Mouse (Mus musculus) intestine, postnatal 0 days (tissue): ENCODE data around the gene Lhx6. TPM values are rescaled to one million over a fixed set of nuclear protein-coding genes. Genes with fewer than 3 reads are reported as not detected.

Experiments used
- ATAC-seq: fragments of 200-750 bp; cut with Nextera tagmentation; 2 replicates; pipeline ENCODE4 v1.8.0; 2017; ENCODE audit warnings: mild to moderate bottlenecking, moderate TSS enrichment, moderate library complexity
- H3K27ac ChIP-seq: fragments of 300-500 bp; sonication (generic); 2 replicates; pipeline ENCODE4 v1.5.1; 2014; ENCODE audit warnings: mild to moderate bottlenecking, low read depth, low read length, moderate library complexity
- H3K27me3 ChIP-seq: fragments of 300-500 bp; sonication (generic); replicated peaks from 2 replicates; pipeline ENCODE4 v1.6.1; 2014; ENCODE audit warnings: low read length, mixed read lengths; ENCODE audit not compliant: control insufficient read depth, insufficient read depth
- H3K36me3 ChIP-seq: fragments of 300-500 bp; sonication (generic); 2 replicates; pipeline ENCODE4 v1.6.1; 2014; ENCODE audit warnings: mild to moderate bottlenecking, moderate library complexity; ENCODE audit not compliant: control insufficient read depth, insufficient read depth
- H3K4me1 ChIP-seq: fragments of 300-500 bp; sonication (generic); replicated peaks from 2 replicates; pipeline ENCODE4 v1.6.1; 2014; ENCODE audit warnings: antibody characterized with exemption, low read length, mixed read lengths; ENCODE audit not compliant: control insufficient read depth, insufficient read depth
- H3K4me2 ChIP-seq: fragments of 300-500 bp; sonication (generic); replicated peaks from 2 replicates; pipeline ENCODE4 v1.6.1; 2014; ENCODE audit warnings: low read depth, mild to moderate bottlenecking, moderate library complexity
- H3K4me3 ChIP-seq: fragments of 300-500 bp; sonication (generic); 2 replicates; pipeline ENCODE4 v1.5.1; 2014; ENCODE audit warnings: low read depth, low read length
- H3K9ac ChIP-seq: fragments of 300-500 bp; sonication (generic); 2 replicates; pipeline ENCODE4 v1.6.1; 2014; ENCODE audit warnings: mild to moderate bottlenecking, low read depth, low read length
- H3K9me3 ChIP-seq: fragments of 300-500 bp; sonication (generic); 2 replicates; pipeline ENCODE4 v1.6.1; 2016; ENCODE audit warnings: mixed run types; ENCODE audit not compliant: control insufficient read depth
- CTCF ChIP-seq: sonication (generic); IDR thresholded peaks from 2 replicates; pipeline ENCODE4 v1.5.1; 2016; ENCODE audit warnings: low read depth, mild to moderate bottlenecking, control low read depth, antibody characterized with exemption, moderate library complexity
- WGBS: fragments of 180-500 bp; shearing (Covaris S2); extraction: QIAGEN DNeasy Blood & Tissue Kit; methylation state at CpG from one replicate; pipeline ENCODE4 v1.1.7; 2014; 5-methylcytosine and 5-hydroxymethylcytosine counted together
- polyA plus RNA-seq: library from polyadenylated mRNA; unstranded; fragments of >200 nt; fragmentation: Nextera tagmentation; extraction: Ambion mirVana; gene quantifications from 2 replicates; pipeline ENCODE4 v1.2.1, GENCODE M21; 2015

The Lhx6 gene
- polyA plus RNA-seq, 1 experiment from 2014 or later = 0.61 TPM

DNA sequence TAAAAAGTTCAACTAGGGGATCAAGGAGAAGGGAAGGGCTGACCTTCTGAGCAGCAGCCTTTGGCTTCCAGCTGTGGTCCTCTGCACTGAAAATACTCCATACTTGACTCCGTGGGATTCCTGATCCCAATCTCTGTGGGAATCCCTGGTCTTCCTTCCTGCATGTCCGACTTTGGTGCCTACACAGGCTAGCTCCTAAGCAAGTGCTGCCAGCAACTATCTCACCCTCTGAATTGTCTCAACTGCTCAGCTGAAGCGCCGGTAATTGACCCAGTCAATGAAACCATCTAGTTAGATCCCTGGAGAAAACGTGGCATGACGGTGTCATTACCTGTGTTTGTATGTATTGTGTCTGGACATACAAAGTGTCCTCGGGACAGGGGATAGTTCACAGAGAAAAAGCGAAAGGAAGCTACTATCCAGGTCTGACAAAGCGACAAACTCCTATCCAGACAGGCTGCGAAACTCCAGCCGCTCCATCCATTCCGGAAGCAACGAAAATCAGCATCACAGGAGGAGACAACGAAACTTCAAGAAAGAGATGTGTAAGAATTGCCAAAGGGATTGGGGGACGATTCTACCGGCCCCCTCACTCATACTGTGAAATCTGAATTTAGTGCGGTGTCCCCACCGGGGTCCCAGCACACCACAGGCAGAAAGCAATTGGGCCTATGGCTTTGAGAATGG is 7.9 kb downstream of the Lhx6 start:
- Histone ChIP-seq H3K27ac (no peak overlapping the region), H3K27me3 (peaks cover 97% of the 10 kb centered on the region), H3K4me2 (no peak overlapping the region), H3K4me3 (no peak overlapping the region), H3K4me1 (no peaks in the 10 kb centered on the region), H3K36me3 (no peaks in the 10 kb centered on the region), H3K9ac (no peak overlapping the region), H3K9me3 (no peaks in the 10 kb centered on the region)
- no peak for TF ChIP-seq CTCF
- ATAC-seq = no peak
- WGBS = 10% methylated on average over 18 of the region's 18 CpGs

DNA sequence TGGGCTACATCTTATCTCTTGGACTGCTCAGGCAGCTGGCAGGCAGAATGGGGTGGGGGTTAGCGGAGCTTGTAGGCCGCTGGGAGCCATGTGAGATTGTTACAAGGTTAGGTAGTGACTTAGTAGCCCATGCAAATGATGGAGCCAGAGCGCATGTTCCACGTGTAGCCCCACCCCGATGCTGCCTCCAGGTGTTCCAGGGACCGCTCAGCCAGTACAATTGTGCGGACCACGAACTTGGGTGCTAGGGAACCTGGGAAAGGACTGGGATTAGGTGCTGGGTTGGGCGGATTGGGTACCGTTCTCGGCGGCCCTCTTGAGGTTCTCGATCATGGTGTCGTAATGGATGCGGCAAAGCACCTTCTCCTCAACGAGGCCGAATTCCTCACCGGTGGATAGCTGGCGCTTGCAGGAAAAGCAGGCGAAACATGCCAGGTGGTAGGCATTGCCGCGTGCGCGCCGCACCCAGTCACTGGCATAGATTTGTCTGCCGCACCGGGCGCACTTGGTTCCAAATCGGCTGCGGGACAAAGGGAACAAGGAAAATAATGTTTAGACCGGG is 11.2 kb downstream of the Lhx6 start:
- no peak overlapping the region for H3K4me2 ChIP-seq
- peaks cover 98% of the 10 kb centered on the region for H3K27me3 ChIP-seq
- no peaks in the 10 kb centered on the region for H3K36me3 ChIP-seq
- no peak for TF ChIP-seq CTCF
- 0 out of 2 replicates have a peak, but pooled peaks cover 5% of the 10 kb centered on the region for H3K4me1 ChIP-seq
- no peaks in the 10 kb centered on the region for H3K9me3 ChIP-seq
- H3K27ac ChIP-seq = no peak overlapping the region
- H3K4me3 ChIP-seq = no peak overlapping the region
- ATAC-seq = no peak
- 13% methylated on average over 31 of the region's 31 CpGs for WGBS
- no peak overlapping the region for H3K9ac ChIP-seq

DNA sequence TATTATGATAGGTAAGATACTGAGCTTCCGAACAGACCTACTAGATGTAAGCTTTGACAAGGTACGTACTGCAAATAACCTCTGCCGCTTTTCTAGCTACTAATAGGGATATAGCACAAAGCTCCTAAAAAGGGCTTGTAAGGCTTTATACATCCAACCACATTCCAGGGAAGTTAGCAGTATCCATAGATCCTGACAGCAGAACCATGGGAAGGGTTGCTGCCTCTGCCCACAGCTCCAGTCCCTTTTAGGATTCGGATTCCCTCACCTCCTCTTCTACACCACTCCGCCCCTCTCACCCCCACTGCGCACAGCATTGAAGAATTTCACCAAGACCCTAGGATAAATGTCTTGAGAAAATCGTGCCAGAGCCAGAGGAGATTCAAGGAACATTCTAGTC is 11.9 kb downstream of the Lhx6 start:
- no peak overlapping the region for H3K4me3 ChIP-seq
- no peak for TF ChIP-seq CTCF
- H3K4me1 ChIP-seq = 0 out of 2 replicates have a peak, but pooled peaks cover 5% of the 10 kb centered on the region
- H3K4me2 ChIP-seq = no peak overlapping the region
- H3K9me3 ChIP-seq = no peaks in the 10 kb centered on the region
- peaks cover 91% of the 10 kb centered on the region for H3K27me3 ChIP-seq
- 33% methylated on average over 7 of the region's 7 CpGs for WGBS
- H3K27ac ChIP-seq = no peak overlapping the region
- no peak overlapping the region for H3K9ac ChIP-seq
- ATAC-seq = no peak
- no peaks in the 10 kb centered on the region for H3K36me3 ChIP-seq

DNA sequence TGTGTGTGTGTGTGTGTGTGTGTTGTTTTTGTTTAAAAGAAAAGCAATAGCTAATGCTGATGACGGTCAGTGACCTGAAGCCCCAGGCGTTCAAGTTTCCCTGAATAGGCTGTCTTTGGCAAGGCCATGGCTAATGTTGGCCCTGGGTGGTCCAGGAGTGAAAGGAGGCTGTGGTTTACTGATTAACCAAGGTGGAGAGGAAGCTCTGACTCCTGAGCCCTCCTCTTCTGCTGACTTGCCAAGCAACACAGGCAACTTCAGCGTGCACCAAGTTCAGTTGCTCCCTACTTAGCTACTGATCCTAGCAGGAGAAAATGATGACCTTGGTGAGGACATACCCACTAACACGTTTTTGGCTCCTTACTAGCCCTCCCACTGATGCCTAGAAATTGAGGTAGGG is 12.5 kb downstream of the Lhx6 start:
- H3K27ac ChIP-seq = no peak overlapping the region
- H3K27me3 ChIP-seq = peaks cover 86% of the 10 kb centered on the region
- H3K9me3 ChIP-seq = no peaks in the 10 kb centered on the region
- TF ChIP-seq CTCF = no peak
- no peak overlapping the region for H3K9ac ChIP-seq
- no peak overlapping the region for H3K4me2 ChIP-seq
- ATAC-seq = no peak
- 14% methylated on average over 4 of the region's 4 CpGs for WGBS
- H3K4me3 ChIP-seq = no peak overlapping the region
- no peaks in the 10 kb centered on the region for H3K36me3 ChIP-seq
- H3K4me1 ChIP-seq = 0 out of 2 replicates have a peak, but pooled peaks cover 5% of the 10 kb centered on the region

DNA sequence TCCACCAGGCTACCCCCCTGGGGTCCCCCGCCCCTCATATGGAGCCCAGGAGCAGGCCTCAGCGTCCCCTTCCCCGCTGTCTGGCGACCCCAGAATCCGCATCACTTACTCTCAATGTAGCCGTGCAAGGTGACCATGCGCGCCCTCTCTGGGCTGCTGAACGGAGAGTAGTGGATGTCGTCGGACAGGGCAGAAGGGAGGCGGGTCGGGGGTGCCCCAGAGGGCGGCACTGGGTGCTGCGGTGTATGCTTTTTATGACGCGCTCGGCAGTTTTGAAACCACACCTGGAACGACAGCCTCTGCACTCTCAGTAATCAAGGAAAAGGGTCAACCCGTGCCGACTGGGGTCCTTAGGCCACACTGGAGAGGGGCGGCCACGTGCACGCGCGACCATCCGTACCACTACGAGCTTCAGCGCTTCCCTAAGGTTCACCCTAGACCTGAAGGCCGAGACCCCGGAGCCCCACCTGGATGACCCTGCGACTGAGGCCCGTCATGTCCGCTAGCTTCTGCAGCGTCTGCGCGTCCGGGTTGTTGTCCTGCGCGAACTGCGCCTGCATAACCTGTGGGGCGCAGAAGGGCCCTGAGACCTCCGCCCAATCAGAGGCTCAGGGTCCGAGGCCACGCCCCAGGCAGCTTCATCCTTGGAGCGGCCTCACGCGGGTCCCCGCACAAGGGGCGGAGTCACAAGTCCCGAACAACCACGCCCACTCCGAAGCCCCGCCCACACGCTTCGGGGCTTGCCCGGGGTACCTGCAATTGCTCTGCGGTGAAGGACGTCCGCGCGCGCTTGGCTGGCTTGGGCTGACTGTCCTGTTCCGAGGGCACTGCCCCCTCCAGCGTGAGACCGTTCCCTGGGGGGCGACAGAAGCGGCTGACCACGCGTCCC is 14.1 kb downstream of the Lhx6 start:
- peak; percentile 47 for ATAC-seq
- no peaks in the 10 kb centered on the region for H3K9me3 ChIP-seq
- H3K4me1 ChIP-seq = 0 out of 2 replicates have a peak, but pooled peaks cover 5% of the 10 kb centered on the region
- H3K9ac ChIP-seq = no peak overlapping the region
- no peak overlapping the region for H3K27ac ChIP-seq
- peak overlapping the region; percentile 85 for H3K4me2 ChIP-seq
- peak overlapping the region; percentile 49 for H3K4me3 ChIP-seq
- H3K36me3 ChIP-seq = no peaks in the 10 kb centered on the region
- H3K27me3 ChIP-seq = peaks cover 72% of the 10 kb centered on the region
- WGBS = 3% methylated on average over 70 of the region's 70 CpGs
- no peak for TF ChIP-seq CTCF

DNA sequence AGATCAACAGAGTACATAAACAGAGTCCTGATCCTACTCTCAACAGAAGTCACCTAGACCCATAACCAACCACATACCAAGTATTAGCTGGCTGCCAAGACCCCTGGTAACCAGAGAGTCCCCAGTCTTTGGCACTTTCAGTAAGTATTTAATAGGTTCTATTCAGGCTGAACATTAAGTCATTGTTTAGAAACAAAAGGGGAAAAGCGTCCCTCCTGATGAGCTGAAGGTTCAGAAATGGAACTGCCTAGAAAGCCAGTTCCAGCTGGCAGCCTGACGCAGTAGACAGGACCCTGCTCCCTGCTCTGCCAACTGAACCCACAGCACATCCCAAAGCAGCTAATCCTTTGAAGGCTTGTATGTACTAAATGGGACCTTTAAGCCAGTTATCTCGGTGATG is 16.0 kb downstream of the Lhx6 start:
- no peaks in the 10 kb centered on the region for H3K9me3 ChIP-seq
- peaks cover 53% of the 10 kb centered on the region for H3K27me3 ChIP-seq
- no peak overlapping the region for H3K9ac ChIP-seq
- H3K27ac ChIP-seq = no peak overlapping the region
- H3K4me1 ChIP-seq = 0 out of 2 replicates have a peak, but pooled peaks cover 5% of the 10 kb centered on the region
- no peak for ATAC-seq
- no peaks in the 10 kb centered on the region for H3K36me3 ChIP-seq
- H3K4me2 ChIP-seq = no peak overlapping the region
- 64% methylated on average over 3 of the region's 3 CpGs for WGBS
- no peak overlapping the region for H3K4me3 ChIP-seq
- no peak for TF ChIP-seq CTCF
